ENCODE assay signal across 14 mouse cellular contexts in the genomic region with DNA sequence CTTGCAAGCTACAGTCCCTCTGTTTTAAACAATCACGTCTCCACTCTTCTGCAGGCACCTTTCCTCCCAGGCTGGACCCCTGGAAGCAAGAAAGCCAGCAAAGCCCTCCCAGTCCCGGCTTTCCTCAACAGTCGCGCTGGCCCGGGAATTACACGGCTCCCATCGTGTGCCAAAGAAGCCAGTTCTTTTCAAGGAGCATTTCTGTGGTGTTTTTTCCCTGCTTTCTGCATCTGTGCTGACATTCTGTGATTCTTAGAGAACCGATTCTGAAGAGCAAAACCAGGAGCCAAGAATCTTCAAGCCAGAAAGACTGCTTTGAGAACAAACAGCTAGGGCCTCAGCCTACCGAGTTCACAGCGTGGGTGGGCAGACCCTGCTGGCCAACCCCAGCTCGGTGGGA. TPM values are rescaled to one million over a fixed set of nuclear protein-coding genes. Genes with fewer than 3 reads are reported as not detected.
"Had no signal": no experiment of that assay in that cellular context is flagged by ENCODE, and none has a peak within 500 bp of the region (broad histone marks: within the 10 kb centered on the region; RNA-seq: fewer than 3 reads in every experiment).

No protein-coding gene starts in this region.

- H3K4me2 ChIP-seq: kidney, embryonic 15.5 days; limb, embryonic 12.5 days; liver, embryonic 13.5 days; lung, embryonic 15.5 days; midbrain, embryonic 12.5 days had no signal

- H3K9me3 ChIP-seq: kidney, embryonic 15.5 days; limb, embryonic 12.5 days; liver, embryonic 13.5 days; lung, embryonic 15.5 days; midbrain, embryonic 12.5 days had no signal

- H3K27me3 ChIP-seq: liver, embryonic 13.5 days; lung, embryonic 15.5 days had no signal

- DNase-seq: kidney, adult 18-20 months; kidney, postnatal 14 days; liver; liver, embryonic 13.5 days; liver, postnatal 0 days; lung, postnatal 14 days; right cerebral cortex, postnatal 25 days; thymus, postnatal 4 days had no signal

- H3K4me3 ChIP-seq: kidney, embryonic 15.5 days; limb, embryonic 12.5 days; liver, embryonic 13.5 days; lung, embryonic 15.5 days; midbrain, embryonic 12.5 days had no signal

- H3K9ac ChIP-seq: kidney, embryonic 15.5 days; limb, embryonic 12.5 days; liver, embryonic 13.5 days; liver, postnatal 0 days; lung, embryonic 15.5 days; midbrain, embryonic 12.5 days had no signal

- ATAC-seq: liver, postnatal 0 days had no signal

- H3K27ac ChIP-seq: kidney, embryonic 15.5 days; limb, embryonic 12.5 days; liver, embryonic 13.5 days; lung, embryonic 15.5 days; macrophage; midbrain, embryonic 12.5 days; stomach, postnatal 0 days had no signal

- H3K36me3 ChIP-seq: kidney, embryonic 15.5 days; limb, embryonic 12.5 days; liver, embryonic 13.5 days; lung, embryonic 15.5 days; midbrain, embryonic 12.5 days had no signal

RNA-seq across cellular contexts. Expression of gene Nptx1, which starts 18.6 kb away (rescaled TPM):
- polyA plus RNA-seq: liver, postnatal 0 days had no signal
